Comparison of ENCODE assay signal across 43 mouse cellular contexts in the genomic region with DNA sequence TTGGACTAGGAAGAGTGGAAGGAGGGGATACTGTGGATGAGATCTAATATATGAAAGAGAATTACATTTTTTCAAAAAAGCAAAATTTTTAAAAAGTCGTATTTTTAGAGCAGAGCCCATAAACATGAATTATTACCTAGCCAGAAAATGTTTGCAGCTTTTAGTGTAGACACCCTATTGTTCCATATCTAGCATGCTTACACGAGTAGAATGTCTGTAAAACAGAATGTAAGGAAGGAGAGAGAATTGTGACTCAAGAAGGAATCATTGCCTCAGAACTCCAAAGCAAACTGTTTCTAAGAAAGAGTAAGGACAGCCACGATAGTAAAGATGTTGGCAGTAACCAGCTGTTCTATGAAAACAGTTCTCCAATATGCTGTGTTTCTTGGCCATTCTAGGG. TPM values are rescaled to one million over a fixed set of nuclear protein-coding genes. Genes with fewer than 3 reads are reported as not detected.
"Had no signal": no experiment of that assay in that cellular context is flagged by ENCODE, and none has a peak within 500 bp of the region (broad histone marks: within the 10 kb centered on the region; RNA-seq: fewer than 3 reads in every experiment).

A gene (plus strand): TSS at position 301 of the 400 bp plus-strand sequence.

- H3K4me3 ChIP-seq: heart, embryonic 10.5 days; heart, embryonic 12.5 days; heart, embryonic 13.5 days; heart, embryonic 15.5 days; hindbrain, embryonic 10.5 days; hindbrain, embryonic 12.5 days; hindbrain, embryonic 13.5 days; hindbrain, embryonic 15.5 days; intestine, embryonic 15.5 days; kidney, embryonic 15.5 days; layer of hippocampus, adult 2 months had no signal

- H3K27ac ChIP-seq: heart, embryonic 10.5 days; heart, embryonic 13.5 days; heart, embryonic 15.5 days; hindbrain, embryonic 10.5 days; hindbrain, embryonic 12.5 days; hindbrain, embryonic 13.5 days; hindbrain, embryonic 14.5 days; hindbrain, embryonic 15.5 days; hindbrain, postnatal 0 days; intestine, embryonic 15.5 days; kidney, embryonic 15.5 days; kidney, postnatal 0 days; layer of hippocampus, adult 2 months had no signal

- H3K27me3 ChIP-seq: heart, embryonic 12.5 days; heart, embryonic 13.5 days; heart, embryonic 15.5 days; hindbrain, embryonic 12.5 days; hindbrain, embryonic 13.5 days; hindbrain, embryonic 15.5 days; intestine, embryonic 15.5 days; kidney, embryonic 15.5 days had no signal

- DNase-seq: heart, postnatal 10 days; heart, postnatal 14 days; heart, postnatal 36 days; heart, postnatal 4 days; kidney, adult 11 months; kidney, adult 18-20 months; kidney, adult 2 months; kidney, adult 8-10 months; kidney, adult 9 months; kidney, postnatal 10 days; kidney, postnatal 14 days; kidney, postnatal 25 days; kidney, postnatal 36 days; kidney, postnatal 4 days; layer of hippocampus, adult 9-11 months; layer of hippocampus, postnatal 36 days had no signal

- H3K36me3 ChIP-seq: heart, embryonic 10.5 days; heart, embryonic 12.5 days; heart, embryonic 13.5 days; heart, embryonic 15.5 days; hindbrain, embryonic 10.5 days; hindbrain, embryonic 12.5 days; hindbrain, embryonic 13.5 days; hindbrain, embryonic 15.5 days; intestine, embryonic 15.5 days; kidney, embryonic 15.5 days had no signal

- H3K4me1 ChIP-seq: heart, embryonic 10.5 days; heart, embryonic 12.5 days; heart, embryonic 13.5 days; heart, embryonic 15.5 days; hindbrain, embryonic 10.5 days; hindbrain, embryonic 12.5 days; hindbrain, embryonic 13.5 days; hindbrain, embryonic 15.5 days; intestine, embryonic 15.5 days; kidney, embryonic 15.5 days had no signal

RNA-seq across cellular contexts. Expression of the gene that starts here (rescaled TPM):
- polyA plus RNA-seq: heart, embryonic 10.5 days; heart, embryonic 11.5 days; heart, embryonic 12.5 days; heart, embryonic 13.5 days; heart, embryonic 14.5 days; heart, embryonic 15.5 days; heart, embryonic 16.5 days; heart, postnatal 0 days; hindbrain, embryonic 10.5 days; hindbrain, embryonic 11.5 days; hindbrain, embryonic 12.5 days; hindbrain, embryonic 13.5 days; hindbrain, embryonic 14.5 days; hindbrain, embryonic 15.5 days; hindbrain, embryonic 16.5 days; hindbrain, postnatal 0 days; inflammation-experienced regulatory T-cells, adult 6 months; intestine, embryonic 14.5 days; intestine, embryonic 15.5 days; intestine, embryonic 16.5 days; intestine, postnatal 0 days; kidney, adult 2 months; kidney, embryonic 14.5 days; kidney, embryonic 15.5 days; kidney, embryonic 16.5 days; kidney, postnatal 0 days; large intestine, adult 2 months had no signal
